Mouse (Mus musculus) v-Abl transformed pro-B cells (cell line): ENCODE data around the gene Klhl30.

Experiments used
- in situ Hi-C, 2 experiments: fragments of 400-800 bp; cut with MboI; formaldehyde crosslinking; loops; one replicate each; pipeline ENCODE4 v1.15.1; 2025; ENCODE audit not compliant: unreplicated experiment in 2 of 2

Klhl30 gene

DNA sequence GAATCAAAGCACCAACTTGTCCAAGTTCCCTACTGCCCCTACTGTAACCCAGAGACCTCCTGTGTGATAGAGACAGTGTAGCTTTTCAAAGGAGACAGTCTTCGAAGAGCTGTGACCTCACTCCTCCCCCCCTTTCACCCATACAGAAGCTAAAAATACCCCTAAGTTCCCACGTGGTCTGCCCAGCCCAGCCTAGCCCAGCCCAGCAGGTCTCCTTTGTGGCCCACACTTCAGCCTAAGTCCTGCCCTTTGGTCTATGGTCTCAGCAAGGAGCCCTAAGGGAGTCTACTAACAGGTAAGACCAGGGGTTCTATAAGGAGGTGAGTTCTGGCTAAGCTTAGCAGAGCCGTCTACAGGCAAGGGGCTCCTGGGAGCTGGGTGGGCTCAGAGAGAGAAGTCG lies at the start of gene Klhl30:
Gene Klhl30 (plus strand): TSS at position 176 of the 400 bp plus-strand sequence.
- in situ Hi-C loops = loop anchor here in 1 of 2 experiments (25.0 kb wide), 1 partner anchor 389 kb away; the partner anchor contains the start of genes Prlh and Rab17

DNA sequence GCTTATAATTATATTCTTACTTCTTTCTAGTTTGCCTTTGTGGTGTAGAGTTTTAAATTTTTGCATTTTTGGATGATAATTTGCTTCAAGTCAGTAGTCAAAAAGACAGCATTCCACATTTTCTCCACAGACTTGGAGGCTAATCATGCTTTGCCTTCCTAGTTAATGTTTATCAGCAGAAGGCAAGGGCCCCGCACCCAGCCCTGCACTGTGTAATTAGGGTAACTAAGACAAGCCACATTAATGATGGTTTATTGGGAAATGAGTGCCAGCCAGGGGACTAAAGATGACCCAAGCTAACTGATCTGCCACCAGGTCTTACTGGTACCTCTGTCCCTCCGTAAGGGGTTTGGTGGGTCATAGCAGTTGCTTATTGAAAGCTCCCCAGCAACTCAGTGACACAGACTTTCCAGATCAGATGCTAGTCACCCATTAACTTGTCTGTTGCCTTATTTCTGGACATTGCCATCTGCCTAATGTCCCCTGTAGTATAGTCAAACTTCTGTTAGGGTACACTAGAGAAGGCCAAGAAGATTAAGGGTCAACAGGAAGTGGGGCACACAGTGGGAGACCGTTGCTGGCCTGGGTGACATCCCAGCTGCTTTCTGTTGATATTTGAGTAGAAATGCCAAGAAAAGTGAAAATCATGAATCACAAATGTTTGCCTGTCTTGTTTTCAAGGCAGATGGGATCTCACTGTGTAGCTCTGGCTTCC lies 49.5 kb upstream of the Klhl30 start:
- in situ Hi-C loops = no loop called here

DNA sequence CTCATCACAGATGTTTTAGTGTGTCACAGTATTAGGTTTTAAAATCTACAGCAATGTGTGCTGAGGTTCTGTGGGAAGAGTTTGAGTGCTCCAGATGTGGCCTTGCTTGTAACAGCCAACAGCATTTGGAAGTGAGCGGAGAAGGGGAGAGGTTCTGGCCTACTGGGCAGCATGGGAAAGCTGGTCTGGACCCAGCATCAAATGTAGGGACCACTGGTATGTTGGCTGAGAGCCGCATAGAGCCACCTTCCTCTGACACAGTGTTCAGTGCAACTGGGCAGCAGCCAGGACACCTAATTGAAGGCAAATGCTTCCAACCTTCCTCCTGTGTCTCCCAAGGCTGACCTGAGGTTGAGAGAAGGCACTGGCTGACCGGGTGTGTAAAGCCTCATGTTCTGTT lies 48.8 kb upstream of the Klhl30 start:
- in situ Hi-C loops = no loop called here

DNA sequence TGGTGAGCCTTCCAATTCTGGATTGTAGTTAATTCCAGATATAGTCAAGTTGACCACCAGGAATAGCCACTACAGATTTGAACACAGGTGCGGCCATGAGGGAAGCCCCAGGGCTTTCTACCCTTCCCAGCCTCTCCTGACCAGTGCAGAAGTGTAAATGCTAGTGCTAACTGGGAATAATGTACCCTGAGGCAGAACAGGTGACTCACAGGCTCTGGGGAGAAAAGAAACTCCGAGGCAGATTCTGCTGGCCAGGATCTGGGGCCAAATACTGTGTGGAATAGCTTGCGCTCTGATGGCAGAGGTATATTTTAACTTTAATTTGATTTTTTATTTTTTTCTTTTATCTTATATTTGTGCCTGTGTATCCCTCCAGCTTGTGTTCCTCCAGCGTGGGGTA lies 46.2 kb upstream of the Klhl30 start:
- in situ Hi-C loops = no loop called here

- in situ Hi-C loops = no loop called here
These were observed 41.3 kb upstream of the Klhl30 start for GRCm38 (mm10) chr1:91309366-91310085.

DNA sequence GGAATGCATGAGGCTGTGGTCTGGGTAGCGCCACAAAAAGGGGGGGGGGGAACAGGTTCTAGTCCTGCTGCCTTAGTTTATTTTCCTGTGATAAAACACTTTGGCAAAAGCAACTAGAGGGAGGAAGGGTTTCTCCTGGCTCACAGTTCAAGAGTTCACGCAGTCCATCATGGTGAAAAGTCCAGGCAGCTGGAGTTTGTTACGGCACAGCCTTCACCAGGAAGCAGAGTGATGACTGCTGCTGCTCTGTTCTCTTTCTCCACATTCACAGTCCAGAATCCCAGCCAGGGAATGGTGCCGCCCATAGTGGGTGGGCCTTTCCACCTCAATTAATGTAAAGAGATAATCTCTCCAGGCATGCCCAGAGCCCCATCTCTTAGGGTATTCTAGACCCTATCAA lies 38.5 kb upstream of the Klhl30 start:
- in situ Hi-C loops = no loop called here

GRCm38 (mm10) chr1:91313251-91313650 lies 37.6 kb upstream of the Klhl30 start:
- in situ Hi-C loops = no loop called here

GRCm38 (mm10) chr1:91317656-91318055 lies 33.2 kb upstream of the Klhl30 start:
- in situ Hi-C loops = no loop called here

DNA sequence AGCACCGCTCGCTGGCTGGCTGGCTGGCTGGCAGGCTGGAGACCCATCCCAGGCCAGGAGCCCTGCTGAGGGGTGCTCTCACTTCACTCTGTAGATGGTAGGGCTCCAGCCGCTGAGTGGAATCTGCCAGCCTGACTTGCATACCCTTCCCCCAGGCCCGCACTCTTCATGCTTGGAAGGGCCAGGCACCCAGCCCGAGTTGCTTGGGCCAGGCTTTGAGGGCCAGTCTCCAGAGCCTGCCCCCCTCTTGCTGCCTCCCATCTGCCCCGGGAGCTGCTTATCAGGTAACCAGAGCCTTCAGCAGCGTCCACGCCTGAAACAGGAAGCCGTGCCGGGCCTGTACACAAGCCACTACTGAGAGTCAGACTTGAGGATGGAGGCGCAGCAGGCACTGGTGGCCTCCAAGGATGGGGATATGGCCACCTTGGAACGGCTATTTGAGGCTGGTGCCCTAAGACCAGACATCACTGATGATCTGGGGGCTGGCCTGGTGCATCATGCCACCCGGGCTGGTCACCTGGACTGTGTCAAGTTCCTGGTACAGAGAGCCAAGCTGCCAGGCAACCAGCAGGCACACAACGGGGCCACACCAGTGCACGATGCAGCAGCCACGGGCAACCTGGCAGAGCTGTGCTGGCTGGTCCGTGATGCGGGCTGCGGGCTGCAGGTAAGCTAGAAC lies 28.9 kb upstream of the Klhl30 start, which contains the start of gene Espnl:
Gene Espnl (plus strand): TSS at position 316 of the 679 bp plus-strand sequence.
- in situ Hi-C loops = no loop called here

DNA sequence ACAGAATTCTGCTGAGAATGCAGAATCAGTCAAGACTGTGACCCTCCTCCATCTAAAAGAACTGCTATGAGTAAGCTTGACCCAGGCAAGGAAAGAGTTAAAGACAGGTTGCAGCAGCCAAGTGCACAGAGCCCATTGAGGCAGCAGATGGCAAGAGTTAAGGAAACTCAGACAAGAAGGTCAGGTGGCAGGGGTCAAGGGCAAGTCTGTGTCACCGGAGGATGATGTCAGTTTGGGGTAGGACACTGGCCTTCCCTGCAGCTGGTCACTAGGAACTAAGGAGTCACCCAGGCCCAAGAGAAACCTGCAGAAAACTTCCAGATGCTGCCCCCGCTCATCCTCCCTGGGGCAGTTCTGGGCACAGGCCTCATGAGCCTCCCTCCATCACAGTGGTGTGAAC lies 26.2 kb upstream of the Klhl30 start:
- in situ Hi-C loops = no loop called here

DNA sequence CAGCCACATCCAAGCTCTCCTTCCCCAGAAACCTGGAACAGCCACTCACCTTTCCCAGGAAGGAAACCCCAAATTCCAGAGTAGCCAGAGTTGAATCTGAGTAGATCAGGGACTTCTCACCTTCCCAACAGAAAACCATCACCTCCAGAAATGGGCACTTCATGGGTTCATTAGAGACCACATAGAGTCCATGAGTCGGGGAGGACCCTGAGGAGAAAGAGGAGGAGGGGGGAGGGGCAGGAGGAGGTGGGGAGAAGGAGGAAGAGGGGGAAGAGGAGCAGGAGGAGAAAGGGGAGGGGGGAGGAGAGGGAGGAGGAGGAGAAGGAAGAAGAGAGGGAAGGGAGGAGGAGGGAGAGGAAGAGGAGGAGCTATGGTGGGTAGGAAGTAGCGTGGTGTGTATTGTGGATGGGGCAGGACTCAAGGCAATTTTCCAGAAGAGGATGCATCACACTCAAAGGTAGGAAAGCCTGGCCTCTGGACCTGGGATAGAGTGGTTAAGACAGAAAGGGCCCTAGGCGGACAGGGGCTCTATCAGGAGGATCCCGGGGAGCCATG lies 25.3 kb upstream of the Klhl30 start:
- in situ Hi-C loops = no loop called here

- in situ Hi-C loops = no loop called here
These were observed 18.7 kb upstream of the Klhl30 start for GRCm38 (mm10) chr1:91332102-91332501.

- in situ Hi-C loops = no loop called here
These were observed 17.2 kb upstream of the Klhl30 start for GRCm38 (mm10) chr1:91333582-91333981.

DNA sequence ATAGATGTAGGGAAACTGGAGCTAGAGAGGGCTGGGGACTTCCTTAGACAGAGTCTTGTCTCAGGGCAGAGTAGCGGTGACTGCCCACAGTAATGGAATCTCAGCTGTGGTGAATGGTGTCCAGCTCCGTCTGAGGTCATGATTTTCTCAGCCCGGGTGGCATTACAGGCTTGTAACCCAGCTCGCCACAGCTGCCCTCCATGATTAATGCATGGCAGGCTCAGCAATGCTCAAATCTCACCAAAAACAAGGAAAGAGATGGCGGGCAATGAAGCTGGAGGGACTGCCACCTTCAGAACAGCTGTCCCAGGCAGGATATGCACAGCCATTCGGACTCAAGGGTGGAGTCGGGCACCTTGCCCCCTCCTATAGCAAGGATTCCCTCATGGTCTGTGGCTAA lies 13.5 kb upstream of the Klhl30 start:
- in situ Hi-C loops = no loop called here

DNA sequence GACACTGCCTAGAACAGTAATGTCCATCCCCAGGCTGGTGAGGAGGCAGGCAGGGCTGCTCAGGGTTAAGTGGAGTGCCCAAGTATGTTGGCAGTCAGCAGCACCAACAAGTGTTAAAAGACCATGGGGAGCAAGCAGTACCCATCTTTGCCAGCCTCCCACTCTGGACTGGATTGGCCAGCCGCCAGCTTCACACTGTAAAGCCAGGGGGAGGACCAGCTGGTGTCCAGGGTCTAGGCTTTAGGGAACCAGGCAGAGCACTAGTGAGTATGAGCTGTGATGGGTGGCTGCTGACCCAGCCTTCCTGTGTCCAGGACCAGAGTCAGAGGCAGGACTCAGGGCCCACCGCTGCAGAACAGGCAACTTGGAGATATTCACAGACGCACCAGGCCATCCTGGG lies 6.8 kb upstream of the Klhl30 start:
- in situ Hi-C loops = no loop called here

GRCm38 (mm10) chr1:91344921-91345685 lies 5.7 kb upstream of the Klhl30 start:
- in situ Hi-C loops = no loop called here

DNA sequence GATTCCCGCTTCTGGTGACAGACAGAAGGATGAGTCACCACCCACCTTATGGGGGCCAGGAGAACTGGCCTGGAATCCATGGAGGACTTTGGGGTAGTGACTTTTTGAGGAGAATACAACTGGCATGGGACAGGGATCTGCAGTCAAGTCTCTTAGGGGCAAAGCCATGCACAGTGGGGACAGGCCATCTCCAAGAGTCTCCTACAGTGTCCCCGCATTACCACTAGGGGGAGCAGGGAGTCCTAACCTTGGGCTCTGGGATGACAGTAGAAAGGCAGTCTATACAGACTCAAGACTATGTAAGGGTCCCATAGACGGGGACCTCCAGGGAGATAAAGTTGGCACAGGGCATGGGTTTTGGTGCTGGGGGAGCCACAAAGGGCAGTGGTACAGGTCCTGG lies 3.9 kb upstream of the Klhl30 start:
- in situ Hi-C loops = no loop called here

GRCm38 (mm10) chr1:91351249-91351648 lies 433 bp downstream of the Klhl30 start:
- in situ Hi-C loops = loop anchor here in 1 of 2 experiments (25.0 kb wide), 1 partner anchor 389 kb away; the partner anchor contains the start of genes Prlh and Rab17

DNA sequence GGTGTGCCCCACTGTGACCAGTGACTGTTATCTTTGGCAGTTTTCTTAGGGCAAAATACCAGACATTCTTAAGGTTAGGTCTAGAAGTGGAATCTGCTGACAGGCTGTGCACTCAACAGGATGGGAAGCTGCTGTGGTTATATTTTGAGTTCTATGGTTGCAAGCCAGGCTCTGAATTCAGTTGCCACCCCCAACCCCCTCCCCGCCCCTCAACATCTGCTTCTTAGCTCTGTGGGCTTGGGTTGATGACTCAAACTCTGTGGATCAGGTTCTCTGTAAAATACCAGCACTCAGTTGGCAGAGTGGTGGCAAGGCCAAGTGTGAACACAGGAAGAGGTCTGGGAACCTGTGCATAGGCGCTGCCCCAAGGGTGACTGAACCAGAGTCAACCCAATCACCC lies 1.5 kb downstream of the Klhl30 start:
- in situ Hi-C loops = loop anchor here in 1 of 2 experiments (25.0 kb wide), 1 partner anchor 390 kb away; the partner anchor contains the start of genes Prlh and Rab17

DNA sequence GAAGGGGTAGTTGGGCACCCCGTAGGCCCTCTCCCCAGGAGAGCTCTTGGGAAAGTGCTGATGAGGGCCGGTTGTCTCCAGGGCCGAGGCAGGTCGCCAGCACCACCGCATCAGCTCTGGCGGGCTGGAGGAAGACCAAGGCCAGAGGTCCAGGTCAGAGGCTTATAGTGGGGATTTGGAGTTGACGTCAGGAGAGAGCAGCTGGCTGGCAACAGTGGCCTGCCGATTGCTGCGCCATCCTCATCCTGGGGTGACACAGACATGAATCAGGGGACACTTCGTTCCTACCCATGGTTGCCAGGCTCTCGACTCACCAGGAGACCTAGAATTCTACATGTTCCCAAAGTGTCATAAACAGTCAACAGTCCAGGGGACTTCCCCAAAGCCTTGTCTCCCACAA lies 5.3 kb downstream of the Klhl30 start:
- in situ Hi-C loops = loop anchor here in 1 of 2 experiments (25.0 kb wide), 1 partner anchor 394 kb away; the partner anchor contains the start of genes Prlh and Rab17
